Mouse (Mus musculus) ES-E14 (cell line): ENCODE data around the gene Clip1. TPM values are rescaled to one million over a fixed set of nuclear protein-coding genes. Genes with fewer than 3 reads are reported as not detected.

Source experiments
- DNase-seq: peaks from one replicate; pipeline ENCODE4 v3.0.0-alpha.2; 2013; ENCODE audit warnings: low read depth, low spot score
- H3K27ac ChIP-seq: 2 replicates; pipeline ENCODE4 v1.5.1; 2012; ENCODE audit warnings: low read depth, mild to moderate bottlenecking, low read length, moderate library complexity, mixed read lengths; ENCODE audit not compliant: poor library complexity, insufficient read depth, severe bottlenecking
- H3K36me3 ChIP-seq: 2 replicates; pipeline ENCODE4 v1.6.1; 2012; ENCODE audit warnings: mild to moderate bottlenecking, low read length, moderate library complexity, mixed read lengths; ENCODE audit not compliant: control insufficient read depth, poor library complexity, insufficient read depth, severe bottlenecking
- H3K4me1 ChIP-seq, 2 experiments: fragments of 150-350 bp in 1 of 2; sonication (generic) in 1 of 2; 2 replicates each; pipeline ENCODE4 v1.6.1; 2012; ENCODE audit warnings: low read length in 2 of 2, mild to moderate bottlenecking in 1 of 2, mixed read lengths in 1 of 2; ENCODE audit not compliant: control insufficient read depth in 2 of 2, insufficient read depth in 2 of 2, poor library complexity in 1 of 2
- H3K4me3 ChIP-seq, 2 experiments: fragments of 150-350 bp in 1 of 2; sonication (generic) in 1 of 2; 2 replicates each; pipeline ENCODE4 v1.5.1; 2012; ENCODE audit warnings: low read length in 2 of 2, low read depth in 1 of 2, mild to moderate bottlenecking in 1 of 2, mixed read lengths in 1 of 2; ENCODE audit not compliant: insufficient read depth in 1 of 2, poor library complexity in 1 of 2, severe bottlenecking in 1 of 2
- H3K9ac ChIP-seq: 2 replicates; pipeline ENCODE4 v1.6.1; 2012; ENCODE audit warnings: low read depth, mild to moderate bottlenecking, low read length, mixed read lengths; ENCODE audit not compliant: poor library complexity, insufficient read depth, severe bottlenecking
- H3K9me3 ChIP-seq: fragments of 150-350 bp; sonication (generic); 2 replicates; pipeline ENCODE4 v1.6.1; 2012; ENCODE audit warnings: low read depth, mild to moderate bottlenecking, low read length; ENCODE audit not compliant: control insufficient read depth, insufficient read depth
- CHD2 ChIP-seq: IDR thresholded peaks from 2 replicates; pipeline ENCODE4 v1.6.1; 2014; ENCODE audit warnings: mild to moderate bottlenecking, low read depth, low read length, inconsistent platforms
- HCFC1 ChIP-seq: IDR thresholded peaks from 2 replicates; pipeline ENCODE4 v1.6.1; 2012; ENCODE audit warnings: low read length, inconsistent platforms, borderline replicate concordance; ENCODE audit not compliant: insufficient read depth
- MAFK ChIP-seq: IDR thresholded peaks from 2 replicates; pipeline ENCODE4 v1.6.1; 2014; ENCODE audit warnings: mild to moderate bottlenecking, low read depth, low read length, inconsistent platforms; ENCODE audit not compliant: insufficient read depth
- ZC3H11A ChIP-seq: IDR thresholded peaks from 2 replicates; pipeline ENCODE4 v1.6.1; 2012; ENCODE audit warnings: low read depth, mild to moderate bottlenecking, inconsistent platforms, low read length, borderline replicate concordance
- ZNF384 ChIP-seq: IDR thresholded peaks from 2 replicates; pipeline ENCODE4 v1.6.1; 2012; ENCODE audit warnings: low read depth, low read length, inconsistent platforms
- in situ Hi-C, 2 experiments: fragments of 600-800 bp; cut with MboI; formaldehyde crosslinking; loops; one replicate each; pipeline ENCODE4 v1.15.1; 2025; ENCODE audit warnings: low sequenced_read_pairs in 2 of 2, inconsistent platforms in 1 of 2; ENCODE audit not compliant: unreplicated experiment in 2 of 2
- total RNA-seq: library from RNA; depleted of rRNA; stranded (reverse); fragments of 300-350 nt; gene quantifications from 2 replicates; pipeline ENCODE4 v1.2.3, GENCODE M21; 2012

The Clip1 gene
- total RNA-seq, 1 experiment: 11.8 TPM

- in situ Hi-C loops: no loop called here
- DNase-seq: no peak
Observed at GRCm38 (mm10) chr5:123667915-123668314, 16.5 kb downstream of the Clip1 start.

GRCm38 (mm10) chr5:123665956-123666355, 18.5 kb downstream of the Clip1 start:
- TF ChIP-seq ZC3H11A: no peak
- no peak for TF ChIP-seq CHD2
- TF ChIP-seq HCFC1: no peak
- no peak for TF ChIP-seq ZNF384
- TF ChIP-seq MAFK: no peak
- in situ Hi-C loops: no loop called here

More at GRCm38 (mm10) chr5:123667915-123668314, 16.5 kb downstream of the Clip1 start:
- Histone ChIP-seq H3K4me1 (no peaks in the 10 kb centered on the region), H3K4me3 (no peak overlapping the region), H3K9ac (no peak overlapping the region), H3K9me3 (no peaks in the 10 kb centered on the region), H3K27ac (no peak overlapping the region), H3K36me3 (no peaks in the 10 kb centered on the region)
- TF ChIP-seq ZC3H11A: no peak
- TF ChIP-seq MAFK: no peak
- TF ChIP-seq HCFC1: no peak
- TF ChIP-seq ZNF384: no peak
- no peak for TF ChIP-seq CHD2

GRCm38 (mm10) chr5:123664329-123664728, 20.1 kb downstream of the Clip1 start:
- no peaks in the 10 kb centered on the region for H3K36me3 ChIP-seq
- no peak for DNase-seq
- H3K4me3 ChIP-seq: no peak overlapping the region
- TF ChIP-seq ZC3H11A (no peak), ZNF384 (no peak), HCFC1 (no peak), MAFK (no peak), CHD2 (no peak)
- H3K9ac ChIP-seq: no peak overlapping the region
- H3K9me3 ChIP-seq: no peaks in the 10 kb centered on the region
- in situ Hi-C loops: no loop called here
- no peaks in the 10 kb centered on the region for H3K4me1 ChIP-seq
- H3K27ac ChIP-seq: no peak overlapping the region

More at GRCm38 (mm10) chr5:123665956-123666355, 18.5 kb downstream of the Clip1 start:
- Histone ChIP-seq H3K9ac (no peak overlapping the region), H3K9me3 (no peaks in the 10 kb centered on the region), H3K4me1 (no peaks in the 10 kb centered on the region), H3K4me3 (no peak overlapping the region), H3K36me3 (no peaks in the 10 kb centered on the region), H3K27ac (no peak overlapping the region)
- DNase-seq: no peak

- Histone ChIP-seq H3K36me3 (no peaks in the 10 kb centered on the region), H3K27ac (no peak overlapping the region), H3K4me1 (no peaks in the 10 kb centered on the region), H3K9me3 (no peaks in the 10 kb centered on the region), H3K4me3 (no peak overlapping the region), H3K9ac (no peak overlapping the region)
- in situ Hi-C loops: no loop called here
- no peak for TF ChIP-seq ZNF384
- no peak for TF ChIP-seq ZC3H11A
- no peak for TF ChIP-seq MAFK
- no peak for TF ChIP-seq HCFC1
- TF ChIP-seq CHD2: no peak
- no peak for DNase-seq
Observed at GRCm38 (mm10) chr5:123662059-123662458, 22.4 kb downstream of the Clip1 start.

GRCm38 (mm10) chr5:123661602-123662001, 22.8 kb downstream of the Clip1 start:
- H3K4me1 ChIP-seq: no peaks in the 10 kb centered on the region
- no peak overlapping the region for H3K4me3 ChIP-seq
- DNase-seq: no peak
- H3K36me3 ChIP-seq: no peaks in the 10 kb centered on the region
- H3K27ac ChIP-seq: no peak overlapping the region
- H3K9me3 ChIP-seq: no peaks in the 10 kb centered on the region
- TF ChIP-seq ZC3H11A (no peak), CHD2 (no peak), ZNF384 (no peak), MAFK (no peak), HCFC1 (no peak)
- no peak overlapping the region for H3K9ac ChIP-seq
- in situ Hi-C loops: no loop called here
